Mouse (Mus musculus) embryonic fibroblast, embryonic 13.5 days (primary cell): ENCODE data around the gene Tspan13.

Experiments
- CTCF ChIP-seq: IDR thresholded peaks from 2 replicates; pipeline ENCODE4 v1.5.1; 2011; ENCODE audit warnings: mild to moderate bottlenecking, control low read depth, low read length, moderate library complexity, borderline replicate concordance; ENCODE audit not compliant: insufficient read depth
- POLR2A ChIP-seq: IDR thresholded peaks from 2 replicates; pipeline ENCODE4 v1.6.1; 2011; ENCODE audit warnings: low read depth, mild to moderate bottlenecking, control low read depth, low read length, moderate library complexity

- TF ChIP-seq CTCF (no peak), POLR2A (no peak)
These were observed 62.7 kb downstream of the Tspan13 start for GRCm38 (mm10) chr12:35979625-35980024.
